ENCODE assay signal across 13 mouse cellular contexts in genomic region chr11:96666924-96667323, GRCm38 (mm10).
DNase-seq lines count a peak whose midpoint lies in the region; ATAC-seq and TF ChIP-seq lines count a peak whose summit lies in the region.
"Had no signal": no experiment of that assay in that cellular context is flagged by ENCODE, and none has a peak within 500 bp of the region (broad histone marks: within the 10 kb centered on the region; RNA-seq: fewer than 3 reads in every experiment).

No protein-coding gene starts in this region.

- 68% methylated on average over 3 of the region's 3 CpGs for WGBS in kidney, adult 2 months

- peak; percentile 74; the same call in 1 of the 2 replicates for TF ChIP-seq EP300 in ES-Bruce4 (IDR thresholded peaks at IDR 0.05; ENCODE audit: insufficient read depth, low read depth, low read length)

- no peak overlapping the region for H3K4me3 ChIP-seq in ES-Bruce4 (ENCODE audit: low read depth, low read length)
- H3K4me3 ChIP-seq in kidney, adult 2 months (ENCODE audit: insufficient read depth, low read depth, low read length) = no peak overlapping the region
- H3K4me3 ChIP-seq: embryonic facial prominence, embryonic 15.5 days; hindbrain, embryonic 10.5 days; left cerebral cortex, adult 2 months; neural tube, embryonic 13.5 days had no signal

- H3K27ac ChIP-seq in ES-Bruce4 (ENCODE audit: insufficient read depth, low read length) = peak overlapping the region; percentile 26; the same call in 1 of the 2 replicates
- H3K27ac ChIP-seq in kidney, adult 2 months (ENCODE audit: insufficient read depth, low read depth, low read length) = no peak overlapping the region
- H3K27ac ChIP-seq: embryonic facial prominence, embryonic 15.5 days; hindbrain, embryonic 10.5 days; left cerebral cortex, adult 2 months; neural tube, embryonic 13.5 days had no signal

- no peak overlapping the region for H3K9ac ChIP-seq in ES-Bruce4 (ENCODE audit: low read depth, poor library complexity, severe bottlenecking)
- H3K9ac ChIP-seq: embryonic facial prominence, embryonic 15.5 days; neural tube, embryonic 13.5 days had no signal

- no peaks in the 10 kb centered on the region for H3K36me3 ChIP-seq in ES-Bruce4 (ENCODE audit: control insufficient read depth, insufficient read depth, low read length, poor library complexity, severe bottlenecking)
- H3K36me3 ChIP-seq in kidney, adult 2 months (ENCODE audit: control insufficient read depth, insufficient read depth, low read length) = no peaks in the 10 kb centered on the region
- H3K36me3 ChIP-seq: embryonic facial prominence, embryonic 15.5 days; hindbrain, embryonic 10.5 days; neural tube, embryonic 13.5 days had no signal

- H3K4me1 ChIP-seq in ES-Bruce4 (ENCODE audit: control insufficient read depth, insufficient read depth, low read length) = no peaks in the 10 kb centered on the region
- peaks cover 3% of the 10 kb centered on the region; the same call in 1 of the 2 replicates for H3K4me1 ChIP-seq in kidney, adult 2 months (ENCODE audit: control insufficient read depth, insufficient read depth, low read length)
- H3K4me1 ChIP-seq: embryonic facial prominence, embryonic 15.5 days; hindbrain, embryonic 10.5 days had no signal

- no peaks in the 10 kb centered on the region for H3K9me3 ChIP-seq in ES-Bruce4 (replicated peaks; ENCODE audit: control insufficient read depth, insufficient read depth, low read length, poor library complexity, severe bottlenecking)
- H3K9me3 ChIP-seq: embryonic facial prominence, embryonic 15.5 days; hindbrain, embryonic 10.5 days; neural tube, embryonic 13.5 days had no signal

- ATAC-seq in monocyte, adult 5-6 weeks (replicated peaks; ENCODE audit: insufficient number of reproducible peaks, low FRiP score, low TSS enrichment, poor library complexity, severe bottlenecking) = peak; percentile 53; the same call in 1 of the 2 replicates
- ATAC-seq in erythroid progenitor cell, adult 5-6 weeks (replicated peaks; ENCODE audit: low FRiP score, poor library complexity, severe bottlenecking) = no peak

- no peaks in the 10 kb centered on the region for H3K27me3 ChIP-seq in ES-Bruce4 (ENCODE audit: control insufficient read depth, insufficient read depth, low read length, poor library complexity, severe bottlenecking)
- no peaks in the 10 kb centered on the region for H3K27me3 ChIP-seq in kidney, adult 2 months (replicated peaks; ENCODE audit: control insufficient read depth, insufficient read depth, low read length)
- H3K27me3 ChIP-seq: embryonic facial prominence, embryonic 15.5 days; neural tube, embryonic 13.5 days had no signal

- no peak for TF ChIP-seq CTCF in ES-Bruce4 (IDR thresholded peaks at IDR 0.05; ENCODE audit: low read depth, low read length)
- TF ChIP-seq CTCF in kidney, adult 2 months (conservative IDR thresholded peaks at IDR 0.05; ENCODE audit: insufficient read depth, insufficient read length, low read depth, low read length) = no peak

- DNase-seq in A20 (ENCODE audit: low read depth, low spot score) = peak; percentile 51
- DNase-seq in kidney, adult 2 months = peak; percentile 57
- no peak for DNase-seq in embryo, embryonic 10 days (ENCODE audit: low spot score)
- no peak for DNase-seq in cerebellum, adult 11-12 months
- no peak for DNase-seq in layer of hippocampus, postnatal 25 days (ENCODE audit: extremely low spot score in 1 of 2, low spot score in 1 of 2)
- DNase-seq: gastrocnemius, postnatal 36 days had no signal

- no peak for TF ChIP-seq POLR2A in ES-Bruce4 (IDR thresholded peaks at IDR 0.05; ENCODE audit: insufficient read depth, low read length)
- TF ChIP-seq POLR2A in kidney, adult 2 months (IDR thresholded peaks at IDR 0.05; ENCODE audit: low read depth, low read length) = no peak

Comparison
In these comparisons a context has a peak if more than half of its experiments do, and no peak if none do; other contexts are left out.
1. DNase-seq: peak in A20 (single experiment) and kidney, adult 2 months (single experiment); none in embryo, embryonic 10 days (single experiment), cerebellum, adult 11-12 months (single experiment) and layer of hippocampus, postnatal 25 days (0 of 2).